Mouse (Mus musculus): Measurements from ENCODE around the gene Dnajc16. TPM values are rescaled to one million over a fixed set of nuclear protein-coding genes. Genes with fewer than 3 reads are reported as not detected.

Dnajc16 gene
- polyA plus RNA-seq, 1 experiment from 2014 or later = 6.3 TPM

DNA sequence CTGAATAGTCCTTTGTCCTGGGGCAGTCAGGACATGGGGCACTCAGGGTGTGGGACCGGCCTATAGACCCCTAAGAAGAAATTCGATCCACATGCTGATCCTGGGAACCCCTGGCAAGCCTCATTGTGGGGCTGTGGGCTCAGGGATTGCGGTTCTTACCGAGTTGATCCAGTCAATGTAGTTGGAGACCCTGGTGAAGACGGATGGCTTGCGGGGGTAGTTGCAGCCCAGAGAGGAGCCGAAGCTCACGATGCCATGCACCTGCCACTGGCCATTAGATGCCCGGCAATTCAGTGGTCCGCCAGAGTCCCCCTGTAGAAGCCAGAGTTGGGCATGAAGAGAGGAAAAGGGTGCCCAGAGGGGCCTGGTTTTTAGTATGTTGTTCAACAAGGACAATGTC, 27.0 kb upstream of the Dnajc16 start:
- H3K9me3 ChIP-seq (replicated peaks) = no peaks in the 10 kb centered on the region
- H3K4me1 ChIP-seq = peaks cover 13% of the 10 kb centered on the region
- H3K4me2 ChIP-seq (replicated peaks) = no peak overlapping the region
- no peaks in the 10 kb centered on the region for H3K27me3 ChIP-seq
- no peak overlapping the region for H3K4me3 ChIP-seq
- H3K27ac ChIP-seq = no peak overlapping the region
- ATAC-seq (ENCODE audit: low FRiP score) = no peak
- H3K9ac ChIP-seq = no peak overlapping the region
- 56% methylated on average over 10 of the region's 10 CpGs for WGBS
- peaks cover 20% of the 10 kb centered on the region for H3K36me3 ChIP-seq

DNA sequence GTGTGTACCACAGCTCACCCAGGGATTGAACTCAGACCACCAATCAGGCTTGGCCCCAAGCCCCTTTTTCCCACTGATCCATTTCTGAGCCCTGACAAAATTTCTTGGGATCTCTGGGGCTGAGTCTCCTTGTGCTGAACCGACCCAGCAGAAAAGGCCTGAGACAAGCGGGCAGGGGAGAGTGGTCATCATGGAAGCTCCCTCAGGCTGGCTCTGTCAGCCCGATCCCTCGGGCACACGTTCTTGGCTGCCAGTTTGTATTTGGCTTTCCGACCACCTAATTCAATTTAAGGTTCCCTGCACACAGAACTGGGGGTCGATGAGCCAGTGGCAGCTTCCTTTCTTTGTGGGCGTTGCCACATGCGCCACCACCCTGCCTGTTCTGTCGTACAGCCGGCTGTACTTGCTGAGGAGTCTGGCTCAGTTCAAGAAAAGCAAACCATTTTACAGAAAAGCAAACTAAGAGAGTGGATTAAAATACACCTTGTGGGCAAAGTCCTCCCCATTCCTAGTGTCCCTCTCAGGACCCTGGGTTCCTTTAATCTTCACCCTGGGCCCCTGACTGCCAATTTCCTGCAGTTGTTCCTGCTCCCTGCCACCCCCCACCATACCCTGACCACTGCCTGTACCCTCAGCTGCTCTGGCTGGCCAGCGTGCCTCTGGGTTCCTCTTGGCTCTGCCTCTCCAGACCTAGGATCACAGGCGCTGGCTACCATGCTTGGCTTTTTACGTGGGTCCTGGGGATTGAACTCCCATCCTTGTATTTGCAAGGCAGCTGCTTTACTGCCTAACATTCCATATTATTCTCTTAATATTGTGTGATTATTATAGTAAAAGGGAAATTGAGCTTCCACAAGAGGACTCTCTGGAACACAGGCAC, 26.3 kb upstream of the Dnajc16 start:
- no peak overlapping the region for H3K4me3 ChIP-seq
- no peak for ATAC-seq (ENCODE audit: low FRiP score)
- no peak overlapping the region for H3K4me2 ChIP-seq (replicated peaks)
- peaks cover 25% of the 10 kb centered on the region for H3K36me3 ChIP-seq
- no peaks in the 10 kb centered on the region for H3K9me3 ChIP-seq (replicated peaks)
- H3K9ac ChIP-seq = no peak overlapping the region
- no peaks in the 10 kb centered on the region for H3K27me3 ChIP-seq
- no peak overlapping the region for H3K27ac ChIP-seq
- 61% methylated on average over 14 of the region's 14 CpGs for WGBS
- peaks cover 13% of the 10 kb centered on the region for H3K4me1 ChIP-seq

DNA sequence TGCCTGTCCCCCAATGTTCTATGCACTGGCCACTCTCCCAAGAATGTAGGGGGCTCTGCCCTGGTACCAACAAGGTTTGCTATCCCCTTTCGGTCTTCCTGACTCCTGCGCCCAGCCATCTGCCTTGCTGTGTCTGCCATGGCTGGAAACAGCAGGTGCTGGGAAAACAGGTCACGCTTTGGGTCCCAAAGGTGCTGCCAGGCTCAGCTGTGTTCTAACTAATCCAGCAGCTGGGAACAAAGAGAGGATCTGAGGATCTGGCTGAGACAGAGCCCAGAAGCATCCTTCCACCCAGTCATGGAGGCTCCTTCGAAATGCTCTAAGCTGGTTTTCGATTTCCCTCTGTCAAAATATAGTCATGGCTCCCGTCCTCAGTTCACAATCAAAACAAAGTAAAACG, 25.5 kb upstream of the Dnajc16 start:
- peaks cover 32% of the 10 kb centered on the region for H3K36me3 ChIP-seq
- no peaks in the 10 kb centered on the region for H3K27me3 ChIP-seq
- H3K9ac ChIP-seq = no peak overlapping the region
- peak overlapping the region; percentile 42; the same call in 1 of the 2 replicates for H3K27ac ChIP-seq
- no peaks in the 10 kb centered on the region for H3K9me3 ChIP-seq (replicated peaks)
- ATAC-seq (ENCODE audit: low FRiP score) = no peak
- H3K4me2 ChIP-seq (replicated peaks) = no peak overlapping the region
- H3K4me1 ChIP-seq = peaks cover 13% of the 10 kb centered on the region
- 75% methylated on average over 7 of the region's 7 CpGs for WGBS
- no peak overlapping the region for H3K4me3 ChIP-seq

DNA sequence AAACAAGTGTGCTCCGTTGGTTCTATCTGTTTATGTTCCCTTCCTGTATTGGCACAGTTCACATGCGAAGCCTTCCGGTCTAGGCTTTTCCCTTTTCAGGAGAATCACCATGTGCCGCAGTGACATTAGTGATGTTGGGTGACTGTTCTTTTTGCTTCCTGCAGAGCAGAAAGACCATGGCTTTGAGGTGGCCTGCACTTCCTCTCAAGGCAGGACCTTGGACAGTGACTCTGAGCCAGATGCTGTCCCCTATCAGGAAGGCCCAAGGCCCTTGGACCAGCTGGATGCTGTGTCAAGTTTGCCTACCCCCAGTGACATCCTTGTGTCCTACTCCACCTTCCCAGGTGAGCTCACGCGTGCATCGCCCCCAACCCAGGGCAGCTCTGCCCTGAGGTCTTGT, 20.6 kb upstream of the Dnajc16 start:
- Histone ChIP-seq H3K4me3 (no peak overlapping the region), H3K36me3 (peaks cover 78% of the 10 kb centered on the region), H3K4me2 (replicated peaks) (no peak overlapping the region), H3K9me3 (replicated peaks) (no peaks in the 10 kb centered on the region), H3K4me1 (0 out of 2 replicates have a peak, but pooled peaks cover 4% of the 10 kb centered on the region), H3K9ac (no peak overlapping the region), H3K27ac (no peak overlapping the region), H3K27me3 (no peaks in the 10 kb centered on the region)
- 95% methylated on average over 7 of the region's 7 CpGs for WGBS
- no peak for ATAC-seq (ENCODE audit: low FRiP score)

DNA sequence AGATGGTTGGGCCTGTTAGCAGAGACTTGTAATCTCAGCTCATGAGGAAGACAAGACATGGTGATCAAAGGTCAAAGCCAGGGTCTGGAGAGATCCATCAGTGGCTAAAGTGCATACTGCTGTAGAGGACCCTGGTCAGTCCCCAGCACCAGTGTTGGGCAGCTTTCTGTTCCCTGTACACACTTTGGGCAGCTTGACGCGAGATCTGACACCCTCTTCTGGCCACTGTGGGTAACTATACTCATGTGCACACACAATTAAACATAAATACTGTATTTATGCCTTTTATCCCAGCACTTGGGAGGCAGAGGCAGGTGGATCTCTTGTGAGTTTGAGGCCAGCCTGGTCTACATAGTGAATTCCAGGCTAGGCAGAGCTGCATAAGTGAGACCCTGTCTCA, 20.2 kb upstream of the Dnajc16 start:
- Histone ChIP-seq H3K4me2 (replicated peaks) (no peak overlapping the region), H3K36me3 (peaks cover 82% of the 10 kb centered on the region), H3K4me3 (no peak overlapping the region), H3K9me3 (replicated peaks) (no peaks in the 10 kb centered on the region), H3K27ac (no peak overlapping the region; the same call in 1 of the 2 replicates), H3K27me3 (no peaks in the 10 kb centered on the region), H3K9ac (no peak overlapping the region), H3K4me1 (0 out of 2 replicates have a peak, but pooled peaks cover under 1% of the 10 kb centered on the region)
- no peak for ATAC-seq (ENCODE audit: low FRiP score)
- WGBS = 93% methylated on average over 2 of the region's 2 CpGs

DNA sequence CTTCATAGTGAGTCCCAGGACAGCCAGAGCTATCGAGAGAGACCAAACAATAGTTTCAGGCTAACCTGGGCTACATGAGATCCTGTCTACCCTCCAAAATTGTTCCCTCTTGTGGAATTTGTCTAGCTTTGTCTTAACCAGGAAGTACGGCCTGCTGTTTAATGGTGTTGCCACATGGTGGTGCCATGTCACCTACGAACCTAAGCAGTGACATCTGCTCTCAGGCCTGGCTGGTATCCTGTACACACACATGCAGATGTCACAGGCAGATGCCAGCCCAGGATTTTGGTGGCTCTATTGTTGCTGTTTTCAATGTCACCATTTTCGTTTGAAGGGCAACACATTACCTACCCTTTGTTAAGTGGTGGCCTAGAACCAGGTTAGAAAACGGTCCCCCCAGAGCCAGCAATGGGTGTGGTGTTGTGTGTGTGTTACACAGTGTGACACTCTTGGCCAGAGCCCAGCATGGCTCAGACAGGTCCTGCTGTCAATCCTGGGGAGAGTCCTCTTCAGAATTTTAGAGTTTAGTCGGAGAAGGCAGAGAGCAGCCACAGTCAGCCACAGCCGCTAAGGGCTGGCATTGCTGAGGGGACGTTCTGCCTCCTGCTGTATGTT, 19.2 kb upstream of the Dnajc16 start:
- no peaks in the 10 kb centered on the region for H3K27me3 ChIP-seq
- H3K4me3 ChIP-seq = no peak overlapping the region
- WGBS = 80% methylated on average over 8 of the region's 8 CpGs
- H3K9ac ChIP-seq = no peak overlapping the region
- H3K36me3 ChIP-seq = peaks cover 86% of the 10 kb centered on the region
- no peak overlapping the region for H3K27ac ChIP-seq
- H3K4me1 ChIP-seq = no peaks in the 10 kb centered on the region
- H3K9me3 ChIP-seq (replicated peaks) = no peaks in the 10 kb centered on the region
- no peak overlapping the region for H3K4me2 ChIP-seq (replicated peaks)
- ATAC-seq (ENCODE audit: low FRiP score) = peak; percentile 51; the same call in 1 of the 2 replicates

DNA sequence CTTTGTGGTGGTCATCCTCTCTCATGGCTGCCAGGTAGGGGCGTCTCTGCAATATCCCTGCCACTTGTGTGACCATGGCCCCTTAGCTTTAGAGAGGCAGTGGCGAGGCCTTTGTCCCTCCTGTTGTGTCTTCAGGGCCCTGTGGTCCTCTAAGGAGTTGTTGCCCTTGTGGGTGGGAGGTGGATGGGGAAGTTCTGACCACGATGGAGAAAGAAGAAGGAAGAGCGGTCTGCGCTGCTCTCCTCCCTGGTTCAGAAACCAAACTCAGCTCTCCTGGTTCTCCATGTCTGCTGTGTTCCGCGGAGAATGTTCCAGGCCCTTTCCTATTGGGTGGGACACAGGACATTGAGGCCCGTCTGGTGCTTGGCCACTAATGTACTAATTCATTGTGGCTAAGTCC, 15.2 kb upstream of the Dnajc16 start:
- Histone ChIP-seq H3K27ac (no peak overlapping the region), H3K9me3 (replicated peaks) (no peaks in the 10 kb centered on the region), H3K4me2 (replicated peaks) (no peak overlapping the region), H3K4me1 (no peaks in the 10 kb centered on the region), H3K36me3 (peaks cover 73% of the 10 kb centered on the region), H3K27me3 (no peaks in the 10 kb centered on the region), H3K9ac (no peak overlapping the region), H3K4me3 (no peak overlapping the region)
- 95% methylated on average over 8 of the region's 8 CpGs for WGBS
- no peak for ATAC-seq (ENCODE audit: low FRiP score)

DNA sequence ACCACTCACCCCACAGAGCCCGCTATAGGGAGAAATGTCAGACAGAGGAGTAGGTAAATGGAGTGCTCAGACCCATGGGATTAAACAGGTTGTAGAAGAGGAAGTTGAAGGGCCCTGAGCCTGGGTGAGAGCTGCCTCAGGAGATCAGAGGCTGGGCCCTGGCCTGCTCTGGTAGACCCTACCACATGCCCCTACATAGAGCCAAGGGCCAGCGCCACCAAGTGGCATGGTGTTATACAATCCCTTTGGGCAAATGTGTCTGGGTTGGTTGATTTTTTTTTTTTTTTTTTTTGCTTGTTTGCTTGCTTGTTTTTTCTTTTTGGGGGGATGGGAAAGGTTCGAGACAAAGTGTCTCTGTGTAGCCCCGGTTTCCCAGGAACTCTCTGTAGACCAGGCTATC, 13.4 kb upstream of the Dnajc16 start:
- Histone ChIP-seq H3K4me3 (no peak overlapping the region), H3K4me1 (no peaks in the 10 kb centered on the region), H3K27me3 (no peaks in the 10 kb centered on the region), H3K36me3 (peaks cover 56% of the 10 kb centered on the region), H3K27ac (no peak overlapping the region), H3K9ac (no peak overlapping the region), H3K4me2 (replicated peaks) (no peak overlapping the region), H3K9me3 (replicated peaks) (no peaks in the 10 kb centered on the region)
- 91% methylated on average over 4 of the region's 4 CpGs for whole genome bisulfite sequencing
- no peak for ATAC-seq (ENCODE audit: low FRiP score)

DNA sequence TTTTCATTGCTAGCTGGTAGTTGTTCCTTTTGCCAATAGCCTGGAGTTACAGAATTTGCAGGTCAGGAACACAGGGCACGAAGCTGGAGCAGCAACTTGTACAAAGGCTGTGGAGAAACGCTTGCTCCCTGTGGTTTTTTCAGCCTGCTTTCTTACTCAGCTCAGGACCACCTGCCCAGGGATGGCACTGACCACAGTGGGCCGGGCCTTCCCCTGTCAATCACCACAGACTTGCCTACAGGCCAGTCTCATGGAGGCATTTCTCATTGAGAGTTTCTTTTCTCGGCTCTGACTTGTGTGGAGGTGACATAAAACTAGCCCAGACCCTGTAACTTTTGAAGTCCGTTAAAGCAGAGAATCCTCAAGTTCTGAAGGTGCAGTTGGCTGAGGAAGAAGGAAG, 6.8 kb upstream of the Dnajc16 start:
- Histone ChIP-seq H3K4me1 (peaks cover 12% of the 10 kb centered on the region), H3K9ac (no peak overlapping the region), H3K9me3 (replicated peaks) (no peaks in the 10 kb centered on the region), H3K4me2 (replicated peaks) (no peak overlapping the region), H3K4me3 (no peak overlapping the region), H3K27ac (no peak overlapping the region), H3K27me3 (no peaks in the 10 kb centered on the region), H3K36me3 (peaks cover 23% of the 10 kb centered on the region)
- WGBS = 89% methylated on average over 5 of the region's 5 CpGs
- no peak for ATAC-seq (ENCODE audit: low FRiP score)

DNA sequence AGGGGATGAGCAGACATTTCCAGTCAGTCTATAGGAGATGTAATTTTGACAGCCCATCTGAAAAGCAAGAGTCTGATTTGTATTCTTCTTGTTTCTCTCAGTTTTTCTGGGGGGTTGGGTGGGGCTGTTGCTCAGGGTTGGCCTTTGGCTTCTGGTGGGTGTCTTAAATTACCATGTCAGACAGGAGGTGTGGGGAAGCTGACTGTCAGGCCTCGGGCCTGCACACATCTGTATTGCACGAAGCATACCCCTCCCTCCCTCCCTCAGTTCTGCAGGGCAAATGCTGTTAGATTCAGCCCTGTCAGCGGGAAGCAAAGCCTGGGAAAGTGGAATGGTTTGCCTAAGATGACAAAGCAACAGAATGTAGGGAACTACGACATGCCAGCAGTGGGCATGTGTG, 6.2 kb upstream of the Dnajc16 start:
- WGBS = 84% methylated on average over 4 of the region's 4 CpGs
- Histone ChIP-seq H3K4me1 (peaks cover 12% of the 10 kb centered on the region), H3K36me3 (peaks cover 23% of the 10 kb centered on the region), H3K27ac (no peak overlapping the region), H3K4me3 (no peak overlapping the region), H3K27me3 (no peaks in the 10 kb centered on the region), H3K4me2 (replicated peaks) (no peak overlapping the region), H3K9ac (no peak overlapping the region), H3K9me3 (replicated peaks) (no peaks in the 10 kb centered on the region)
- ATAC-seq (ENCODE audit: low FRiP score) = no peak

DNA sequence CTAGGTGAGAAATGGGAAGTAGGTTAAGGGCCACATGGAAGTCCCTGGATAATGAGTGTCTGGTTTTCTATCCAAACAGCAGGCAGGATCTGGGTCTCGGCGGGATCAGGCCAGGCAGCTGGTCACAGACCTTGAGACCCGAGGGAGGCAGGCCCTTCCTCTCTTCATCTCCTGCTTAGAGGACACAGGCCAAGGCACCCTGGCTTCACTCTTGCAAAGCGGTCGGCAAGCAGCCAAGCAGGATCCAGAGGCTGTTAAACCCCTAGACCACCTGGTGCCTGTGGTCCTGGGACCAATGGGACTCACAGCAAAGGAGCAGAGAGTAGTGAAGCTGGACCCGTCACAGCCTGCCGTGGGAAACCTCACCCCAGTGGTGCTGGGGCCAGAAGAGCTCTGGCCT, 5.6 kb upstream of the Dnajc16 start:
- ATAC-seq (ENCODE audit: low FRiP score) = no peak
- H3K9ac ChIP-seq = no peak overlapping the region
- H3K4me2 ChIP-seq (replicated peaks) = no peak overlapping the region
- no peaks in the 10 kb centered on the region for H3K27me3 ChIP-seq
- no peak overlapping the region for H3K4me3 ChIP-seq
- H3K27ac ChIP-seq = no peak overlapping the region
- peaks cover 12% of the 10 kb centered on the region for H3K4me1 ChIP-seq
- peaks cover 23% of the 10 kb centered on the region for H3K36me3 ChIP-seq
- 93% methylated on average over 7 of the region's 7 CpGs for WGBS
- no peaks in the 10 kb centered on the region for H3K9me3 ChIP-seq (replicated peaks)

DNA sequence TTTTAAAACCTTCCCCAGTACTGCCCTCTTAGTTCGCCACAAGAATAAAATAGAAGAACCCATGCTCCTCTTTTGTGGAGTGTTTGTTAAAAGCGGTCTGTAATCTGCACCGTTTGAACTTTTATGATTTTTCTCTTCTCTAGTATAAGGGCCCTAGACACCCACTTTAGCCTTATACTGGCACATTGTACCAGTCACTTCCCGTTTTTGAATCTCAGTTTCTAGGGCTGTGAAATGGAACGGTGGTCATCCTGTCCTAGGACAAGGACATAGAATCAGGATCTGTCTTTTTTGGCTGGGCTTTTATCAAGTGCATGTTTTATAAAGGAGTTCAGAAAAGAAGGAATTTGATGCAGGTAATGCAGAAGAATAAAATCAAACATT, 3.4 kb upstream of the Dnajc16 start:
- Histone ChIP-seq H3K9ac (peak overlapping the region; percentile 64), H3K36me3 (peaks cover 23% of the 10 kb centered on the region), H3K27ac (peak overlapping the region; percentile 94), H3K27me3 (no peaks in the 10 kb centered on the region), H3K4me3 (peak overlapping the region; percentile 73), H3K9me3 (replicated peaks) (no peaks in the 10 kb centered on the region), H3K4me1 (peaks cover 21% of the 10 kb centered on the region), H3K4me2 (replicated peaks) (peak overlapping the region; percentile 58)
- ATAC-seq (ENCODE audit: low FRiP score) = no peak
- WGBS = 16% methylated on average over 5 of the region's 5 CpGs

Data from hindbrain, embryonic 12.5 days (tissue).